Mouse (Mus musculus) induced T-regulatory cell, adult 2 months (primary cell): ENCODE results near the gene Eme2.
"Not testable (repeated sequence)": the region's sequence is repeated elsewhere in the genome, so short reads cannot be mapped to it uniquely, and the experiment has no call there.

Experiments used
- DNase-seq: peaks from one replicate; pipeline ENCODE4 v3.0.0-alpha.2; 2012; ENCODE audit warnings: low read depth

Gene Eme2

GRCm38 (mm10) chr17:24894995-24895547 lies at the start of gene Eme2, which contains the start of gene Mrps34:
Eme2 (minus strand) TSS chr17:24895087.
Mrps34 (plus strand) TSS chr17:24895116.
- peak; percentile 91 for DNase-seq

GRCm38 (mm10) chr17:24943589-24943988 lies 48.7 kb upstream of the Eme2 start:
- not testable (repeated sequence) for DNase-seq

GRCm38 (mm10) chr17:24943036-24943435 lies 48.1 kb upstream of the Eme2 start:
- DNase-seq = no peak

GRCm38 (mm10) chr17:24942453-24942852 lies 47.6 kb upstream of the Eme2 start:
- peak; percentile 47 for DNase-seq

- no peak for DNase-seq
These were observed 42.4 kb upstream of the Eme2 start for GRCm38 (mm10) chr17:24937266-24937665.

GRCm38 (mm10) chr17:24936259-24937237 lies 41.7 kb upstream of the Eme2 start, which contains the start of gene Mapk8ip3:
Mapk8ip3 (minus strand) TSS chr17:24936977.
- peak; percentile 97 for DNase-seq

- peak; percentile 21 for DNase-seq
These were observed 40.8 kb upstream of the Eme2 start for GRCm38 (mm10) chr17:24935666-24936065.

- no peak for DNase-seq
These were observed 40.0 kb upstream of the Eme2 start for GRCm38 (mm10) chr17:24934926-24935325.

GRCm38 (mm10) chr17:24933163-24933562 lies 38.3 kb upstream of the Eme2 start:
- DNase-seq = no peak

GRCm38 (mm10) chr17:24932431-24932830 lies 37.5 kb upstream of the Eme2 start:
- DNase-seq = no peak

- DNase-seq = no peak
These were observed 34.6 kb upstream of the Eme2 start for GRCm38 (mm10) chr17:24929506-24929905.

GRCm38 (mm10) chr17:24923246-24923645 lies 28.4 kb upstream of the Eme2 start:
- DNase-seq = no peak

GRCm38 (mm10) chr17:24913984-24914383 lies 19.1 kb upstream of the Eme2 start:
- no peak for DNase-seq

GRCm38 (mm10) chr17:24907591-24907990 lies 12.7 kb upstream of the Eme2 start:
- DNase-seq = no peak

GRCm38 (mm10) chr17:24903767-24904166 lies 8.9 kb upstream of the Eme2 start:
- no peak for DNase-seq

GRCm38 (mm10) chr17:24902671-24903474 lies 8.0 kb upstream of the Eme2 start:
- peak; percentile 22 for DNase-seq

GRCm38 (mm10) chr17:24902124-24902523 lies 7.2 kb upstream of the Eme2 start:
- no peak for DNase-seq

GRCm38 (mm10) chr17:24900014-24900413 lies 5.1 kb upstream of the Eme2 start:
- DNase-seq = no peak

GRCm38 (mm10) chr17:24899153-24899552 lies 4.3 kb upstream of the Eme2 start:
- no peak for DNase-seq

- no peak for DNase-seq
These were observed 3.4 kb upstream of the Eme2 start for GRCm38 (mm10) chr17:24898041-24898854.

GRCm38 (mm10) chr17:24897600-24897999 lies 2.7 kb upstream of the Eme2 start:
- no peak for DNase-seq

- no peak for DNase-seq
These were observed 2.0 kb upstream of the Eme2 start for GRCm38 (mm10) chr17:24896993-24897269.
